8 mouse cellular contexts compared by ENCODE assay signal in genomic region chr12:85572047-85572475, GRCm38 (mm10). TPM values are rescaled to one million over a fixed set of nuclear protein-coding genes. Genes with fewer than 3 reads are reported as not detected.
DNase-seq lines count a peak whose midpoint lies in the region; ATAC-seq and TF ChIP-seq lines count a peak whose summit lies in the region.

No protein-coding gene starts in this region.

- no peaks in the 10 kb centered on the region for H3K9me3 ChIP-seq in intestine, embryonic 14.5 days (ENCODE audit: control insufficient read depth, low read length)
- no peaks in the 10 kb centered on the region for H3K9me3 ChIP-seq in intestine, embryonic 16.5 days (ENCODE audit: control insufficient read depth, low read length)
- H3K9me3 ChIP-seq in hindbrain, postnatal 0 days (ENCODE audit: low read length), result no peaks in the 10 kb centered on the region
- no peaks in the 10 kb centered on the region for H3K9me3 ChIP-seq in limb, embryonic 15.5 days

- H3K27me3 ChIP-seq in intestine, embryonic 14.5 days (replicated peaks; ENCODE audit: control insufficient read depth, insufficient read depth, low read length), result no peaks in the 10 kb centered on the region
- no peaks in the 10 kb centered on the region for H3K27me3 ChIP-seq in intestine, embryonic 16.5 days (replicated peaks; ENCODE audit: control insufficient read depth, insufficient read depth, low read length)
- H3K27me3 ChIP-seq in hindbrain, postnatal 0 days (ENCODE audit: insufficient read depth, low read length), result no peaks in the 10 kb centered on the region
- no peaks in the 10 kb centered on the region for H3K27me3 ChIP-seq in limb, embryonic 15.5 days
- no peaks in the 10 kb centered on the region for H3K27me3 ChIP-seq in thymus, adult 2 months (ENCODE audit: control insufficient read depth, insufficient read depth, low read length)

- DNase-seq in intestine, embryonic 14.5 days (ENCODE audit: low spot score), result no peak
- peak; percentile 87 for DNase-seq in gastrocnemius, postnatal 14 days
- peak; percentile 83 for DNase-seq in hindbrain, postnatal 0 days (ENCODE audit: low spot score)
- DNase-seq in thymus, adult 2 months, result no peak

- H3K9ac ChIP-seq in intestine, embryonic 14.5 days (ENCODE audit: low read length), result no peak overlapping the region
- no peak overlapping the region for H3K9ac ChIP-seq in intestine, embryonic 16.5 days (ENCODE audit: low read depth, low read length)
- no peak overlapping the region for H3K9ac ChIP-seq in hindbrain, postnatal 0 days (replicated peaks; ENCODE audit: low read length)
- no peak overlapping the region for H3K9ac ChIP-seq in limb, embryonic 15.5 days

- WGBS in intestine, embryonic 14.5 days, result 43% methylated on average over 10 of the region's 10 CpGs
- 41% methylated on average over 10 of the region's 10 CpGs for whole genome bisulfite sequencing in intestine, embryonic 16.5 days
- 24% methylated on average over 10 of the region's 10 CpGs for WGBS in hindbrain, postnatal 0 days
- WGBS in limb, embryonic 15.5 days, result 31% methylated on average over 10 of the region's 10 CpGs
- WGBS in olfactory bulb, adult 2 months, result 33% methylated on average over 10 of the region's 10 CpGs
- WGBS in thymus, adult 2 months, result 74% methylated on average over 10 of the region's 10 CpGs

- peak; percentile 51; the same call in 1 of the 2 replicates for ATAC-seq in intestine, embryonic 14.5 days (replicated peaks; ENCODE audit: low FRiP score, low TSS enrichment, low read depth)
- ATAC-seq in intestine, embryonic 16.5 days, result no peak
- ATAC-seq in hindbrain, postnatal 0 days, result peak; percentile 95
- ATAC-seq in limb, embryonic 15.5 days (ENCODE audit: insufficient number of reproducible peaks, low FRiP score, low TSS enrichment, low read depth), result peak; percentile 53; the same call in 1 of the 2 replicates

- TF ChIP-seq POLR2A in cortical plate, adult 2 months (IDR thresholded peaks at IDR 0.05; ENCODE audit: extremely low read depth, insufficient read depth, low read length), result peak; percentile 40; the same call in 1 of the 2 replicates
- no peak for TF ChIP-seq POLR2A in olfactory bulb, adult 2 months (IDR thresholded peaks at IDR 0.05; ENCODE audit: insufficient read depth, low read depth, low read length)
- TF ChIP-seq POLR2A in thymus, adult 2 months (IDR thresholded peaks at IDR 0.05; ENCODE audit: control insufficient read depth, extremely low read depth, insufficient read depth, low read length, poor library complexity), result no peak

- no peaks in the 10 kb centered on the region for H3K36me3 ChIP-seq in intestine, embryonic 14.5 days (ENCODE audit: control insufficient read depth, insufficient read depth, low read length)
- H3K36me3 ChIP-seq in intestine, embryonic 16.5 days (ENCODE audit: control insufficient read depth, insufficient read depth, low read length), result no peaks in the 10 kb centered on the region
- H3K36me3 ChIP-seq in hindbrain, postnatal 0 days (ENCODE audit: insufficient read depth, low read length), result no peaks in the 10 kb centered on the region
- no peaks in the 10 kb centered on the region for H3K36me3 ChIP-seq in limb, embryonic 15.5 days
- no peaks in the 10 kb centered on the region for H3K36me3 ChIP-seq in thymus, adult 2 months (ENCODE audit: control insufficient read depth, insufficient read depth, low read length)

- H3K4me1 ChIP-seq in intestine, embryonic 14.5 days (replicated peaks; ENCODE audit: control insufficient read depth, insufficient read depth, low read length), result peaks cover 5% of the 10 kb centered on the region; the same call in 1 of the 2 replicates
- H3K4me1 ChIP-seq in intestine, embryonic 16.5 days (ENCODE audit: control insufficient read depth, insufficient read depth, low read length), result peaks cover 3% of the 10 kb centered on the region; the same call in 1 of the 2 replicates
- peaks cover 9% of the 10 kb centered on the region for H3K4me1 ChIP-seq in cortical plate, adult 2 months (ENCODE audit: control insufficient read depth, insufficient read depth, low read length)
- H3K4me1 ChIP-seq in hindbrain, postnatal 0 days (ENCODE audit: insufficient read depth, low read length), result peaks cover 8% of the 10 kb centered on the region
- peaks cover 29% of the 10 kb centered on the region for H3K4me1 ChIP-seq in limb, embryonic 15.5 days
- peaks cover 25% of the 10 kb centered on the region for H3K4me1 ChIP-seq in olfactory bulb, adult 2 months (ENCODE audit: control insufficient read depth, insufficient read depth, low read length)
- peaks cover 36% of the 10 kb centered on the region for H3K4me1 ChIP-seq in thymus, adult 2 months (replicated peaks; ENCODE audit: control insufficient read depth, insufficient read depth, low read length)

- H3K4me2 ChIP-seq in intestine, embryonic 14.5 days (ENCODE audit: low read length), result peak overlapping the region; percentile 33
- H3K4me2 ChIP-seq in intestine, embryonic 16.5 days (ENCODE audit: low read depth, low read length), result no peak overlapping the region
- H3K4me2 ChIP-seq in hindbrain, postnatal 0 days (ENCODE audit: low read depth, low read length), result peak overlapping the region; percentile 17; the same call in 1 of the 2 replicates
- H3K4me2 ChIP-seq in limb, embryonic 15.5 days, result 0 out of 2 replicates have a peak overlapping the region, but pooled peaks have one; percentile 8

- no peak for TF ChIP-seq CTCF in cortical plate, adult 2 months (IDR thresholded peaks at IDR 0.05; ENCODE audit: extremely low read depth, insufficient read depth, low read length)
- no peak for TF ChIP-seq CTCF in hindbrain, postnatal 0 days (IDR thresholded peaks at IDR 0.05; ENCODE audit: low read depth)
- no peak for TF ChIP-seq CTCF in olfactory bulb, adult 2 months (IDR thresholded peaks at IDR 0.05; ENCODE audit: insufficient read depth, low read depth, low read length)
- TF ChIP-seq CTCF in thymus, adult 2 months (IDR thresholded peaks at IDR 0.05; ENCODE audit: borderline replicate concordance, control insufficient read depth, extremely low read depth, insufficient read depth, low read length, poor library complexity), result no peak

- H3K4me3 ChIP-seq in intestine, embryonic 14.5 days (ENCODE audit: low read depth, low read length), result no peak overlapping the region
- no peak overlapping the region for H3K4me3 ChIP-seq in intestine, embryonic 16.5 days (ENCODE audit: low read length)
- no peak overlapping the region for H3K4me3 ChIP-seq in cortical plate, adult 2 months (ENCODE audit: insufficient read depth, low read length)
- H3K4me3 ChIP-seq in hindbrain, postnatal 0 days (ENCODE audit: low read length), result no peak overlapping the region
- peak overlapping the region; percentile 7; the same call in 1 of the 2 replicates for H3K4me3 ChIP-seq in limb, embryonic 15.5 days
- H3K4me3 ChIP-seq in olfactory bulb, adult 2 months (ENCODE audit: insufficient read depth, low read depth, low read length), result no peak overlapping the region
- H3K4me3 ChIP-seq in thymus, adult 2 months (ENCODE audit: control insufficient read depth, insufficient read depth, low read length), result no peak overlapping the region

- intact Hi-C loops in gastrocnemius, postnatal 14 days (cut with DNase I; ENCODE audit: low total_unique reads), result no loop called here

- no peak overlapping the region for H3K27ac ChIP-seq in intestine, embryonic 14.5 days (ENCODE audit: low read depth)
- no peak overlapping the region for H3K27ac ChIP-seq in intestine, embryonic 16.5 days (ENCODE audit: low read length)
- no peak overlapping the region for H3K27ac ChIP-seq in cortical plate, adult 2 months (ENCODE audit: insufficient read depth, low read length)
- peak overlapping the region; percentile 55 for H3K27ac ChIP-seq in hindbrain, postnatal 0 days
- H3K27ac ChIP-seq in limb, embryonic 15.5 days, result peak overlapping the region; percentile 38
- H3K27ac ChIP-seq in olfactory bulb, adult 2 months (ENCODE audit: insufficient read depth, low read depth, low read length), result peak overlapping the region; percentile 17; the same call in 1 of the 2 replicates
- H3K27ac ChIP-seq in thymus, adult 2 months (ENCODE audit: control insufficient read depth, insufficient read depth, low read length), result no peak overlapping the region

RNA-seq across cellular contexts. Expression of gene Jdp2, which starts 26.8 kb away (rescaled TPM):
- 1.0 and 1.2 TPM in 2 replicates for polyA plus RNA-seq in intestine, embryonic 14.5 days (2014; fragmentation: Nextera tagmentation; extraction: Ambion mirVana)
- polyA plus RNA-seq in intestine, embryonic 16.5 days (2015; fragmentation: Nextera tagmentation; extraction: Ambion mirVana), result 0.26 and 0.27 TPM in 2 replicates
- 55.9 and 56.0 TPM in 2 replicates for polyA plus RNA-seq in cortical plate, adult 2 months (2012; rRNA removed)
- 10 to 100 TPM in 1 of 2 experiments, 1 to 10 TPM in 1; 9.4 to 11.6 TPM for total RNA-seq in gastrocnemius, postnatal 14 days (2021)
- 11.2 and 15.4 TPM in 2 replicates for total RNA-seq in hindbrain, postnatal 0 days (2014; rRNA removed)
- polyA plus RNA-seq in hindbrain, postnatal 0 days (2015; fragmentation: Nextera tagmentation; extraction: Ambion mirVana), result 0.68 and 0.89 TPM in 2 replicates
- 0.99 and 1.5 TPM in 2 replicates for polyA plus RNA-seq in limb, embryonic 15.5 days (2015; fragmentation: Nextera tagmentation; extraction: Ambion mirVana)
- not detected in 2 replicates for polyA plus RNA-seq in olfactory bulb, adult 2 months (2012; ENCODE audit: insufficient read depth, insufficient read length, low replicate concordance, missing spikeins)
- 3.1 and 3.5 TPM in 2 replicates for polyA plus RNA-seq in thymus, adult 2 months (2012; rRNA removed)

Comparison
In these comparisons a context has a peak if more than half of its experiments do, and no peak if none do; other contexts are left out.
1. DNase-seq: peak in gastrocnemius, postnatal 14 days (single experiment) and hindbrain, postnatal 0 days (single experiment); none in intestine, embryonic 14.5 days (single experiment) and thymus, adult 2 months (single experiment).
2. H3K27ac ChIP-seq: peak in hindbrain, postnatal 0 days (single experiment), limb, embryonic 15.5 days (single experiment) and olfactory bulb, adult 2 months (single experiment); none in intestine, embryonic 14.5 days (single experiment), intestine, embryonic 16.5 days (single experiment), cortical plate, adult 2 months (single experiment) and thymus, adult 2 months (single experiment).
3. RNA of gene Jdp2, which starts 26.8 kb away (polyA plus RNA-seq): 55.9 to 56.0 TPM in cortical plate, adult 2 months; 3.1 to 3.5 TPM in thymus, adult 2 months, 0.99 to 1.5 TPM in limb, embryonic 15.5 days, 1.0 to 1.2 TPM in intestine, embryonic 14.5 days, 0.68 to 0.89 TPM in hindbrain, postnatal 0 days, 0.26 to 0.27 TPM in intestine, embryonic 16.5 days and not detected in olfactory bulb, adult 2 months; every median in the first group is over 10 times any median in the second.